Mouse (Mus musculus): Measurements from ENCODE around the gene Pxdc1. TPM values are rescaled to one million over a fixed set of nuclear protein-coding genes. Genes with fewer than 3 reads are reported as not detected.

Gene Pxdc1
- polyA plus RNA-seq, 1 experiment from 2014 or later: 11.7 TPM

DNA sequence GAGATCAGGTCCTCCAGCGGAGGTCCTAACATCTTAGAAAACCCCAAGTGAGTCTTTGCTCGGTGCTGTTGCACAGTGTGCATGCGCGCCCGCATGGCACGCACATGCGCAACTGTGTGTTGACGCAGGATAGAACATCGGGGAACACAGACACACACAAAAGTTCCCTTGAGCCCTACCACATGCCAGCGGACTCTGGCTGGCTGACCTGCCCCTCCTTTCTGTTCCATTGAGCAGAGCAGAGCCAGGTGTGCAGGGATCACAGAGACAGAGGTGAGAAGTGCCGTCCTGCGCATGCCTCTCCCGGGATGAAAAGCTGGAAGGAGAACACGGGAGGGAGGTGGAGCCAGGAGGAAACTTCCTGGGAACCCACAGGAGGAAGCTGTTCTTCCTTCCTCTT lies 8.9 kb downstream of the Pxdc1 start:
- WGBS: 80% methylated on average over 14 of the region's 14 CpGs
- no peaks in the 10 kb centered on the region for H3K36me3 ChIP-seq (ENCODE audit: control insufficient read depth, insufficient read depth, low read length)
- no peak for ATAC-seq

GRCm38 (mm10) chr13:34643926-34644325 lies 9.4 kb downstream of the Pxdc1 start:
- Histone ChIP-seq H3K9ac (ENCODE audit: low read depth, low read length) (no peak overlapping the region), H3K36me3 (ENCODE audit: control insufficient read depth, insufficient read depth, low read length) (no peaks in the 10 kb centered on the region), H3K4me3 (ENCODE audit: low read length) (no peak overlapping the region), H3K9me3 (ENCODE audit: control insufficient read depth, low read length) (no peaks in the 10 kb centered on the region), H3K4me1 (ENCODE audit: control insufficient read depth, insufficient read depth, low read depth, low read length) (no peaks in the 10 kb centered on the region; the same call in 1 of the 2 replicates), H3K27ac (ENCODE audit: low read depth, low read length) (no peak overlapping the region), H3K4me2 (ENCODE audit: low read length) (no peak overlapping the region), H3K27me3 (replicated peaks; ENCODE audit: control insufficient read depth, insufficient read depth, low read length) (no peaks in the 10 kb centered on the region; the same call in 1 of the 2 replicates)
- WGBS: 84% methylated on average over 4 of the region's 4 CpGs
- ATAC-seq: no peak

More for the DNA sequence above, 8.9 kb downstream of the Pxdc1 start:
- H3K27ac ChIP-seq (ENCODE audit: low read depth, low read length): no peak overlapping the region
- no peaks in the 10 kb centered on the region for H3K9me3 ChIP-seq (ENCODE audit: control insufficient read depth, low read length)
- no peaks in the 10 kb centered on the region; the same call in 1 of the 2 replicates for H3K4me1 ChIP-seq (ENCODE audit: control insufficient read depth, insufficient read depth, low read depth, low read length)
- no peak overlapping the region for H3K4me3 ChIP-seq (ENCODE audit: low read length)
- no peak overlapping the region for H3K9ac ChIP-seq (ENCODE audit: low read depth, low read length)
- no peak overlapping the region for H3K4me2 ChIP-seq (ENCODE audit: low read length)
- H3K27me3 ChIP-seq (replicated peaks; ENCODE audit: control insufficient read depth, insufficient read depth, low read length): no peaks in the 10 kb centered on the region; the same call in 1 of the 2 replicates

DNA sequence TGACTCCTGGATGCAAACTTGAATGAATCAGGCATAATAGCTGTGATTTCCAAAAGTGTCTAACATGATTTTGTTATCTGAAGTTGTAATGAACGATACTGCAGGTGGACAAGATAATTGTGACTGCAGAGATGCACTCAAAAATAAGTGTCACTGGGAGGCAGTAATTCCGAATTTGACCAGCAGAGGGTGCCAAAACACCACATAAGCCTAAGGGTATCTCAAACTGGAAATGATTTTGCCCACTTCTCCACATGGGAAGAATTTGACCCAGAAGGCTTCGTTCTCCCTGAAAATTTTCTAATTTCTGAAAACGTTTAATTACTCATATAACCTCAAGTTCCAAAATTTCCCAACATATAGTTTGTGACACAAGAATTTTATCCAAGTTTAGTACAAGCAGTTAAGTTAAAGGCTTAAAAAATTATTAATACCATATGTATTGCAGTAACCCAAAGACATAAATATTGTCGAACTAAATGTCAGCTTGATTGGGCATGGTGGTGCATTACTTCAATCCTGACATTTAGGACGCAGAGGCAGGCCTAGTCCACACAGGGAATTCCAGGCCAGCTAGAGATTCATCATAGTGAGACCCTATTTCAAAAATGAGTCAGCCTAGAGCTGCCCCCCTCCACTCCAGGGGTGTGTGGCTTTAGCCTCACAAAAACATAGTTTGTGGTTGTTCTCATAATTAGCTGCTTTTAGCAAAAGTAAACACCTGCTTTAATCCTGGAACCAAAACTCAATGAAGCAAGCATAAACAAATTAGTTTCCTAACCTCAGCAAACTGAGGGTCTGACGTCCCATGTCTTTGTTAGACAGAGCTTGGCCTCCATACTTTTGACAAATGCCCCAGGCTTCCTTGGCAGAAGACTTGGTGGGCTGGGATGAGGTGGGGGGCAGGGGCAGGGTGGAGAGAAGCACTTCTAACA lies 10.1 kb downstream of the Pxdc1 start:
- no peak overlapping the region for H3K9ac ChIP-seq (ENCODE audit: low read depth, low read length)
- no peak overlapping the region for H3K27ac ChIP-seq (ENCODE audit: low read depth, low read length)
- peak; percentile 10; the same call in 1 of the 2 replicates for ATAC-seq
- H3K4me2 ChIP-seq (ENCODE audit: low read length): no peak overlapping the region
- no peak overlapping the region for H3K4me3 ChIP-seq (ENCODE audit: low read length)
- H3K27me3 ChIP-seq (replicated peaks; ENCODE audit: control insufficient read depth, insufficient read depth, low read length): no peaks in the 10 kb centered on the region; the same call in 1 of the 2 replicates
- no peaks in the 10 kb centered on the region for H3K9me3 ChIP-seq (ENCODE audit: control insufficient read depth, low read length)
- 31% methylated on average over 7 of the region's 7 CpGs for WGBS
- no peaks in the 10 kb centered on the region for H3K36me3 ChIP-seq (ENCODE audit: control insufficient read depth, insufficient read depth, low read length)
- no peaks in the 10 kb centered on the region; the same call in 1 of the 2 replicates for H3K4me1 ChIP-seq (ENCODE audit: control insufficient read depth, insufficient read depth, low read depth, low read length)

- Histone ChIP-seq H3K4me1 (ENCODE audit: control insufficient read depth, insufficient read depth, low read depth, low read length) (no peaks in the 10 kb centered on the region; the same call in 1 of the 2 replicates), H3K27me3 (replicated peaks; ENCODE audit: control insufficient read depth, insufficient read depth, low read length) (no peaks in the 10 kb centered on the region), H3K9ac (ENCODE audit: low read depth, low read length) (no peak overlapping the region), H3K4me3 (ENCODE audit: low read length) (no peak overlapping the region), H3K9me3 (ENCODE audit: control insufficient read depth, low read length) (no peaks in the 10 kb centered on the region), H3K27ac (ENCODE audit: low read depth, low read length) (no peak overlapping the region), H3K36me3 (ENCODE audit: control insufficient read depth, insufficient read depth, low read length) (no peaks in the 10 kb centered on the region), H3K4me2 (ENCODE audit: low read length) (no peak overlapping the region)
- ATAC-seq: no peak
- 63% methylated on average over 2 of the region's 2 CpGs for WGBS
These were observed 12.2 kb downstream of the Pxdc1 start for GRCm38 (mm10) chr13:34641066-34641465.

GRCm38 (mm10) chr13:34635978-34636377 lies 17.3 kb downstream of the Pxdc1 start:
- H3K36me3 ChIP-seq (ENCODE audit: control insufficient read depth, insufficient read depth, low read length): no peaks in the 10 kb centered on the region
- ATAC-seq: peak; percentile 72
- no peaks in the 10 kb centered on the region for H3K4me1 ChIP-seq (ENCODE audit: control insufficient read depth, insufficient read depth, low read depth, low read length)
- H3K4me2 ChIP-seq (ENCODE audit: low read length): no peak overlapping the region
- H3K27me3 ChIP-seq (replicated peaks; ENCODE audit: control insufficient read depth, insufficient read depth, low read length): no peaks in the 10 kb centered on the region
- H3K9me3 ChIP-seq (ENCODE audit: control insufficient read depth, low read length): no peaks in the 10 kb centered on the region
- H3K4me3 ChIP-seq (ENCODE audit: low read length): no peak overlapping the region
- H3K27ac ChIP-seq (ENCODE audit: low read depth, low read length): no peak overlapping the region
- WGBS: 42% methylated on average over 5 of the region's 5 CpGs
- H3K9ac ChIP-seq (ENCODE audit: low read depth, low read length): no peak overlapping the region

DNA sequence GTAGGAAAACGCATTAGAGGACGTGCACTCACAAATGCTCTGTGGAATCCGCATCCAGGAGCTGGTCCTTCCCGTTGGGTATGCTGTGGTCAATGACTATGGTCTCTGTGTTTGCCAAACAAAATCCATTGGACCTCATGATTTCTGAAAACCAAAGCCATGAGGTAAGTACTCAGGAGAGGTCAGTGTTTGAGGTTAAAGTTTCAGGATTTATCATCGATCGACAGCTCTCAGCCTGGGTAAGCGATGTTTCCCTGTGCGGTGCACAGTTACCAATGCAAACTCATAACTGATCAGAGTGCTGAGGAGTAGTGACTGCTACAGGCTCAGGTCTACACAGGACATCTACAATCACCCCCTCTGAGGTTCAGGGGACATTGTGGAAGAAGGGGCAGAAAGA lies 23.0 kb downstream of the Pxdc1 start:
- ATAC-seq: no peak
- Histone ChIP-seq H3K4me2 (ENCODE audit: low read length) (no peak overlapping the region), H3K9ac (ENCODE audit: low read depth, low read length) (no peak overlapping the region), H3K4me1 (ENCODE audit: control insufficient read depth, insufficient read depth, low read depth, low read length) (no peaks in the 10 kb centered on the region), H3K4me3 (ENCODE audit: low read length) (no peak overlapping the region), H3K27me3 (replicated peaks; ENCODE audit: control insufficient read depth, insufficient read depth, low read length) (no peaks in the 10 kb centered on the region), H3K9me3 (ENCODE audit: control insufficient read depth, low read length) (no peaks in the 10 kb centered on the region), H3K36me3 (ENCODE audit: control insufficient read depth, insufficient read depth, low read length) (no peaks in the 10 kb centered on the region), H3K27ac (ENCODE audit: low read depth, low read length) (no peak overlapping the region)
- whole genome bisulfite sequencing: 97% methylated on average over 8 of the region's 8 CpGs

GRCm38 (mm10) chr13:34629741-34630140 lies 23.5 kb downstream of the Pxdc1 start:
- no peak overlapping the region for H3K4me2 ChIP-seq (ENCODE audit: low read length)
- no peaks in the 10 kb centered on the region for H3K9me3 ChIP-seq (ENCODE audit: control insufficient read depth, low read length)
- no peaks in the 10 kb centered on the region for H3K36me3 ChIP-seq (ENCODE audit: control insufficient read depth, insufficient read depth, low read length)
- ATAC-seq: no peak
- WGBS: 92% methylated on average over 5 of the region's 5 CpGs
- no peak overlapping the region for H3K9ac ChIP-seq (ENCODE audit: low read depth, low read length)
- no peaks in the 10 kb centered on the region for H3K4me1 ChIP-seq (ENCODE audit: control insufficient read depth, insufficient read depth, low read depth, low read length)
- H3K27me3 ChIP-seq (replicated peaks; ENCODE audit: control insufficient read depth, insufficient read depth, low read length): no peaks in the 10 kb centered on the region
- no peak overlapping the region for H3K27ac ChIP-seq (ENCODE audit: low read depth, low read length)
- no peak overlapping the region for H3K4me3 ChIP-seq (ENCODE audit: low read length)

GRCm38 (mm10) chr13:34627446-34627845 lies 25.8 kb downstream of the Pxdc1 start:
- Histone ChIP-seq H3K36me3 (ENCODE audit: control insufficient read depth, insufficient read depth, low read length) (no peaks in the 10 kb centered on the region), H3K4me1 (ENCODE audit: control insufficient read depth, insufficient read depth, low read depth, low read length) (no peaks in the 10 kb centered on the region), H3K4me3 (ENCODE audit: low read length) (no peak overlapping the region), H3K27ac (ENCODE audit: low read depth, low read length) (no peak overlapping the region), H3K4me2 (ENCODE audit: low read length) (no peak overlapping the region), H3K27me3 (replicated peaks; ENCODE audit: control insufficient read depth, insufficient read depth, low read length) (no peaks in the 10 kb centered on the region), H3K9me3 (ENCODE audit: control insufficient read depth, low read length) (no peaks in the 10 kb centered on the region), H3K9ac (ENCODE audit: low read depth, low read length) (no peak overlapping the region)
- WGBS: 33% methylated on average over 3 of the region's 3 CpGs
- ATAC-seq: 0 out of 2 replicates have a peak, but pooled peaks have one; percentile 24

- WGBS: 82% methylated on average over 2 of the region's 2 CpGs
- Histone ChIP-seq H3K9me3 (ENCODE audit: control insufficient read depth, low read length) (no peaks in the 10 kb centered on the region), H3K27me3 (replicated peaks; ENCODE audit: control insufficient read depth, insufficient read depth, low read length) (no peaks in the 10 kb centered on the region), H3K36me3 (ENCODE audit: control insufficient read depth, insufficient read depth, low read length) (no peaks in the 10 kb centered on the region), H3K9ac (ENCODE audit: low read depth, low read length) (no peak overlapping the region), H3K4me1 (ENCODE audit: control insufficient read depth, insufficient read depth, low read depth, low read length) (no peaks in the 10 kb centered on the region), H3K27ac (ENCODE audit: low read depth, low read length) (no peak overlapping the region), H3K4me2 (ENCODE audit: low read length) (no peak overlapping the region), H3K4me3 (ENCODE audit: low read length) (no peak overlapping the region)
- ATAC-seq: no peak
These were observed 28.9 kb downstream of the Pxdc1 start for GRCm38 (mm10) chr13:34624414-34624813.

All from hindbrain, embryonic 16.5 days (tissue).